Mouse (Mus musculus): ENCODE data around the gene Fam43a. TPM values are rescaled to one million over a fixed set of nuclear protein-coding genes. Genes with fewer than 3 reads are reported as not detected.

Gene Fam43a
- polyA plus RNA-seq, 1 experiment from 2014 or later = 11.3 TPM

GRCm38 (mm10) chr16:30640591-30640990 lies 41.1 kb downstream of the Fam43a start:
- ATAC-seq = no peak
- Histone ChIP-seq H3K4me2 (ENCODE audit: low read length) (no peak overlapping the region), H3K27me3 (replicated peaks; ENCODE audit: control insufficient read depth, insufficient read depth, low read length) (no peaks in the 10 kb centered on the region), H3K9me3 (ENCODE audit: control insufficient read depth, low read length) (no peaks in the 10 kb centered on the region), H3K36me3 (ENCODE audit: control insufficient read depth, insufficient read depth) (no peaks in the 10 kb centered on the region), H3K4me3 (replicated peaks; ENCODE audit: low read length) (no peak overlapping the region), H3K27ac (ENCODE audit: low read length) (no peak overlapping the region), H3K4me1 (replicated peaks; ENCODE audit: control insufficient read depth, insufficient read depth, low read length) (no peaks in the 10 kb centered on the region), H3K9ac (replicated peaks; ENCODE audit: low read depth, low read length) (no peak overlapping the region)
- WGBS = 25% methylated on average over 2 of the region's 2 CpGs

GRCm38 (mm10) chr16:30641408-30641807 lies 41.9 kb downstream of the Fam43a start:
- no peaks in the 10 kb centered on the region for H3K4me1 ChIP-seq (replicated peaks; ENCODE audit: control insufficient read depth, insufficient read depth, low read length)
- 17% methylated on average over 4 of the region's 4 CpGs for WGBS
- no peak overlapping the region for H3K4me2 ChIP-seq (ENCODE audit: low read length)
- no peak overlapping the region for H3K27ac ChIP-seq (ENCODE audit: low read length)
- no peak for ATAC-seq
- H3K4me3 ChIP-seq (replicated peaks; ENCODE audit: low read length) = no peak overlapping the region
- no peaks in the 10 kb centered on the region for H3K36me3 ChIP-seq (ENCODE audit: control insufficient read depth, insufficient read depth)
- H3K9ac ChIP-seq (replicated peaks; ENCODE audit: low read depth, low read length) = no peak overlapping the region
- no peaks in the 10 kb centered on the region for H3K9me3 ChIP-seq (ENCODE audit: control insufficient read depth, low read length)
- no peaks in the 10 kb centered on the region for H3K27me3 ChIP-seq (replicated peaks; ENCODE audit: control insufficient read depth, insufficient read depth, low read length)

- Histone ChIP-seq H3K4me3 (replicated peaks; ENCODE audit: low read length) (no peak overlapping the region), H3K27me3 (replicated peaks; ENCODE audit: control insufficient read depth, insufficient read depth, low read length) (no peaks in the 10 kb centered on the region), H3K4me1 (replicated peaks; ENCODE audit: control insufficient read depth, insufficient read depth, low read length) (no peaks in the 10 kb centered on the region), H3K4me2 (ENCODE audit: low read length) (no peak overlapping the region), H3K9me3 (ENCODE audit: control insufficient read depth, low read length) (no peaks in the 10 kb centered on the region), H3K27ac (ENCODE audit: low read length) (no peak overlapping the region), H3K9ac (replicated peaks; ENCODE audit: low read depth, low read length) (no peak overlapping the region), H3K36me3 (ENCODE audit: control insufficient read depth, insufficient read depth) (no peaks in the 10 kb centered on the region)
- 84% methylated on average over 3 of the region's 3 CpGs for WGBS
- ATAC-seq = no peak
Measured at GRCm38 (mm10) chr16:30642229-30642628, 42.7 kb downstream of the Fam43a start.

- no peaks in the 10 kb centered on the region for H3K4me1 ChIP-seq (replicated peaks; ENCODE audit: control insufficient read depth, insufficient read depth, low read length)
- no peak for ATAC-seq
- peaks cover 4% of the 10 kb centered on the region; the same call in 1 of the 2 replicates for H3K9me3 ChIP-seq (ENCODE audit: control insufficient read depth, low read length)
- WGBS = 97% methylated on average over 4 of the region's 4 CpGs
- H3K4me3 ChIP-seq (replicated peaks; ENCODE audit: low read length) = no peak overlapping the region
- H3K9ac ChIP-seq (replicated peaks; ENCODE audit: low read depth, low read length) = no peak overlapping the region
- no peaks in the 10 kb centered on the region for H3K36me3 ChIP-seq (ENCODE audit: control insufficient read depth, insufficient read depth)
- H3K4me2 ChIP-seq (ENCODE audit: low read length) = no peak overlapping the region
- H3K27me3 ChIP-seq (replicated peaks; ENCODE audit: control insufficient read depth, insufficient read depth, low read length) = no peaks in the 10 kb centered on the region
- H3K27ac ChIP-seq (ENCODE audit: low read length) = no peak overlapping the region
Measured at GRCm38 (mm10) chr16:30644981-30645380, 45.5 kb downstream of the Fam43a start.

GRCm38 (mm10) chr16:30645841-30646558 lies 46.5 kb downstream of the Fam43a start:
- ATAC-seq = no peak
- Histone ChIP-seq H3K27ac (ENCODE audit: low read length) (no peak overlapping the region), H3K36me3 (ENCODE audit: control insufficient read depth, insufficient read depth) (no peaks in the 10 kb centered on the region; the same call in 1 of the 2 replicates), H3K4me1 (replicated peaks; ENCODE audit: control insufficient read depth, insufficient read depth, low read length) (no peaks in the 10 kb centered on the region), H3K9ac (replicated peaks; ENCODE audit: low read depth, low read length) (no peak overlapping the region), H3K9me3 (ENCODE audit: control insufficient read depth, low read length) (peaks cover 4% of the 10 kb centered on the region; the same call in 1 of the 2 replicates), H3K27me3 (replicated peaks; ENCODE audit: control insufficient read depth, insufficient read depth, low read length) (no peaks in the 10 kb centered on the region), H3K4me3 (replicated peaks; ENCODE audit: low read length) (no peak overlapping the region), H3K4me2 (ENCODE audit: low read length) (no peak overlapping the region)
- 33% methylated on average over 9 of the region's 9 CpGs for WGBS

- 76% methylated on average over 3 of the region's 3 CpGs for WGBS
- H3K4me3 ChIP-seq (replicated peaks; ENCODE audit: low read length) = no peak overlapping the region
- H3K36me3 ChIP-seq (ENCODE audit: control insufficient read depth, insufficient read depth) = no peaks in the 10 kb centered on the region; the same call in 1 of the 2 replicates
- H3K4me1 ChIP-seq (replicated peaks; ENCODE audit: control insufficient read depth, insufficient read depth, low read length) = no peaks in the 10 kb centered on the region
- ATAC-seq = no peak
- no peak overlapping the region for H3K4me2 ChIP-seq (ENCODE audit: low read length)
- peaks cover 4% of the 10 kb centered on the region; the same call in 1 of the 2 replicates for H3K9me3 ChIP-seq (ENCODE audit: control insufficient read depth, low read length)
- H3K9ac ChIP-seq (replicated peaks; ENCODE audit: low read depth, low read length) = no peak overlapping the region
- H3K27ac ChIP-seq (ENCODE audit: low read length) = no peak overlapping the region
- no peaks in the 10 kb centered on the region for H3K27me3 ChIP-seq (replicated peaks; ENCODE audit: control insufficient read depth, insufficient read depth, low read length)
Measured at GRCm38 (mm10) chr16:30646856-30647255, 47.3 kb downstream of the Fam43a start.

- ATAC-seq = no peak
- H3K27ac ChIP-seq (ENCODE audit: low read length) = no peak overlapping the region
- H3K4me2 ChIP-seq (ENCODE audit: low read length) = no peak overlapping the region
- H3K9me3 ChIP-seq (ENCODE audit: control insufficient read depth, low read length) = peaks cover 4% of the 10 kb centered on the region; the same call in 1 of the 2 replicates
- peaks cover 10% of the 10 kb centered on the region for H3K4me1 ChIP-seq (replicated peaks; ENCODE audit: control insufficient read depth, insufficient read depth, low read length)
- no peaks in the 10 kb centered on the region for H3K27me3 ChIP-seq (replicated peaks; ENCODE audit: control insufficient read depth, insufficient read depth, low read length)
- H3K4me3 ChIP-seq (replicated peaks; ENCODE audit: low read length) = no peak overlapping the region
- H3K9ac ChIP-seq (replicated peaks; ENCODE audit: low read depth, low read length) = no peak overlapping the region
- no peaks in the 10 kb centered on the region; the same call in 1 of the 2 replicates for H3K36me3 ChIP-seq (ENCODE audit: control insufficient read depth, insufficient read depth)
- 78% methylated on average over 1 of the region's 1 CpGs for WGBS
Measured at GRCm38 (mm10) chr16:30651292-30651691, 51.8 kb downstream of the Fam43a start.

Other genes with a start within 250 kb of the Fam43a start
- 8.3 and 9.6 TPM in 2 replicates for gene Atp13a3, start 193.7 kb upstream of the Fam43a start, polyA plus RNA-seq (2015; fragmentation: Nextera tagmentation; extraction: Ambion mirVana)
- gene Tmem44, start 48.9 kb upstream of the Fam43a start, polyA plus RNA-seq (2015; fragmentation: Nextera tagmentation; extraction: Ambion mirVana) = 92.5 and 106 TPM in 2 replicates
- 61.1 and 63.1 TPM in 2 replicates for gene Lsg1, start 12.1 kb upstream of the Fam43a start, polyA plus RNA-seq (2015; fragmentation: Nextera tagmentation; extraction: Ambion mirVana)